Mouse (Mus musculus): ENCODE results near the gene Tiam1. TPM values are rescaled to one million over a fixed set of nuclear protein-coding genes. Genes with fewer than 3 reads are reported as not detected.

Gene Tiam1
- polyA plus RNA-seq, 1 experiment, result 14.1 TPM

GRCm38 (mm10) chr16:89935398-89935797 is 208.2 kb downstream of the Tiam1 start:
- Histone ChIP-seq H3K27me3 (ENCODE audit: control insufficient read depth, insufficient read depth, low read length) (no peaks in the 10 kb centered on the region), H3K27ac (ENCODE audit: control insufficient read depth, insufficient read depth, low read length) (no peak overlapping the region), H3K4me1 (replicated peaks; ENCODE audit: control insufficient read depth, insufficient read depth, low read length) (peaks cover 12% of the 10 kb centered on the region), H3K4me3 (ENCODE audit: control insufficient read depth, insufficient read depth, low read length) (no peak overlapping the region), H3K36me3 (ENCODE audit: control insufficient read depth, insufficient read depth, low read length) (no peaks in the 10 kb centered on the region)
- DNase-seq, result no peak
- TF ChIP-seq CTCF (IDR thresholded peaks at IDR 0.05; ENCODE audit: borderline replicate concordance, control insufficient read depth, extremely low read depth, insufficient read depth, low read length, poor library complexity) (no peak), POLR2A (IDR thresholded peaks at IDR 0.05; ENCODE audit: control insufficient read depth, extremely low read depth, insufficient read depth, low read length, poor library complexity) (no peak)
- WGBS, result 94% methylated on average over 12 of the region's 12 CpGs

DNA sequence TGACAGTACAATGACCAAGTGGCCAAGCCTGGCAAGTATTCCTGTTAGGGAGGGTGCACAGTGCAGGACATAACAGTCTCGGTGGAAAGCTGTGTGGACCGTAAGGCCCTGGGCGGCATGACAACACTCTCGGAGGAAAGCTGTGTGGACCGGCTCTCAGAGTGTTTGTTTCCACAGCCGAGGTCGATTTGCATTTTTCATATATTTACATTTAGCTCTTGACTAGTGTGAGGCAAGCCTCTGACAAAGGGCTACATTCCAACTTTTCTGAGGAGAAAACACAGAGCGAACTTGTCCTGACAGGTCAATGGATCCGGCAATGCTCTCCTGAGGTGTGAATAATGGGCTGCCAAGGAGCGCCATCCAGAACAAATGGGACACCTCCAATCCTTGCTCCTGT is 209.0 kb downstream of the Tiam1 start:
- WGBS, result 95% methylated on average over 10 of the region's 10 CpGs
- Histone ChIP-seq H3K27ac (ENCODE audit: control insufficient read depth, insufficient read depth, low read length) (no peak overlapping the region), H3K36me3 (ENCODE audit: control insufficient read depth, insufficient read depth, low read length) (no peaks in the 10 kb centered on the region), H3K4me3 (ENCODE audit: control insufficient read depth, insufficient read depth, low read length) (no peak overlapping the region), H3K4me1 (replicated peaks; ENCODE audit: control insufficient read depth, insufficient read depth, low read length) (peaks cover 12% of the 10 kb centered on the region), H3K27me3 (ENCODE audit: control insufficient read depth, insufficient read depth, low read length) (no peaks in the 10 kb centered on the region)
- no peak for DNase-seq
- TF ChIP-seq POLR2A (IDR thresholded peaks at IDR 0.05; ENCODE audit: control insufficient read depth, extremely low read depth, insufficient read depth, low read length, poor library complexity), result no peak
- TF ChIP-seq CTCF (IDR thresholded peaks at IDR 0.05; ENCODE audit: borderline replicate concordance, control insufficient read depth, extremely low read depth, insufficient read depth, low read length, poor library complexity), result no peak

DNA sequence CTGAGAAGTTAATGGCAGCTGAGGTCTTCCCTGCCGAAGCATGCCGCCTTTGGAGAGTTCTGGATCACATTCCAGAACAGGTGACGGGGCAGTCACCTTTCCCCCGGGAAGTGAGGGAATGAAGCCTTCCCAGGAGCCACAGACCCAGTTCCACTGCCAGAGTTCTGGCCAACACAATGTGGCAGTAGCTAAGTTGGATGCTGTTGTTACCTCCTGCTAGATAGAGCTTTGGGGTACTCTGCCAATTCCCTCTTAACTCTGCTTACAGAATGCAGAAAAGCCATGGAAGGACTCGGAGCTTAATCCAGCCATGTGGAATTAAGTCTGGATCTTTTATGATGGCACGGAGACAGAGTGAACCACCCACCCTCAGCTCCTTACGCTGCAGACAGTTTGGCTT is 209.6 kb downstream of the Tiam1 start:
- Histone ChIP-seq H3K27ac (ENCODE audit: control insufficient read depth, insufficient read depth, low read length) (no peak overlapping the region), H3K27me3 (ENCODE audit: control insufficient read depth, insufficient read depth, low read length) (no peaks in the 10 kb centered on the region), H3K36me3 (ENCODE audit: control insufficient read depth, insufficient read depth, low read length) (no peaks in the 10 kb centered on the region), H3K4me1 (replicated peaks; ENCODE audit: control insufficient read depth, insufficient read depth, low read length) (peaks cover 8% of the 10 kb centered on the region), H3K4me3 (ENCODE audit: control insufficient read depth, insufficient read depth, low read length) (no peak overlapping the region)
- TF ChIP-seq POLR2A (IDR thresholded peaks at IDR 0.05; ENCODE audit: control insufficient read depth, extremely low read depth, insufficient read depth, low read length, poor library complexity), result no peak
- no peak for TF ChIP-seq CTCF (IDR thresholded peaks at IDR 0.05; ENCODE audit: borderline replicate concordance, control insufficient read depth, extremely low read depth, insufficient read depth, low read length, poor library complexity)
- WGBS, result 96% methylated on average over 7 of the region's 7 CpGs
- DNase-seq, result no peak

- H3K27ac ChIP-seq (ENCODE audit: control insufficient read depth, insufficient read depth, low read length), result no peak overlapping the region
- TF ChIP-seq POLR2A (IDR thresholded peaks at IDR 0.05; ENCODE audit: control insufficient read depth, extremely low read depth, insufficient read depth, low read length, poor library complexity), result no peak
- TF ChIP-seq CTCF (IDR thresholded peaks at IDR 0.05; ENCODE audit: borderline replicate concordance, control insufficient read depth, extremely low read depth, insufficient read depth, low read length, poor library complexity), result no peak
- H3K4me1 ChIP-seq (replicated peaks; ENCODE audit: control insufficient read depth, insufficient read depth, low read length), result no peaks in the 10 kb centered on the region; the same call in 1 of the 2 replicates
- H3K27me3 ChIP-seq (ENCODE audit: control insufficient read depth, insufficient read depth, low read length), result no peaks in the 10 kb centered on the region
- no peaks in the 10 kb centered on the region for H3K36me3 ChIP-seq (ENCODE audit: control insufficient read depth, insufficient read depth, low read length)
- no peak overlapping the region for H3K4me3 ChIP-seq (ENCODE audit: control insufficient read depth, insufficient read depth, low read length)
- DNase-seq, result no peak
- WGBS, result 92% methylated on average over 7 of the region's 7 CpGs
Measured at GRCm38 (mm10) chr16:89928611-89929010, 215.0 kb downstream of the Tiam1 start.

GRCm38 (mm10) chr16:89924249-89924890 is 219.2 kb downstream of the Tiam1 start:
- no peak for DNase-seq
- H3K27ac ChIP-seq (ENCODE audit: control insufficient read depth, insufficient read depth, low read length), result no peak overlapping the region

DNA sequence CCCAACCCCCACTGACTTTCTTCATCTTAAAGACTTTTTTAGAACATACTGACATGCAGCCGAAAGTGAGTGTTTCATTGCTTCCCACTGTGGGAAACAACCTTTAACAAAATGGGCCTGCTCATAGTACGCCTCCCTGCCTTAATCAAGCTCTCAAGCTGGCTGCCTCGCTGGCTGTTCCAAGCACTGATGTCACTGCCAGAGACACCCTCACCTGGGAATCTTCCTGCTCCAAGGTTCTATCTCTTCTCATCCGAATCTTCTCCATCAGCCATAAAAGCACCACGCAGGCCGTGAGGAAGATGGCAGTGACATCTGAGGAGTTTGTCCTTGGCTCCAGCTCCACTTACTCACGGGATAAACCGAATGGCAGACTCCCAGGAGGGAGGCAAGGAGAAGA is 220.3 kb downstream of the Tiam1 start:
- 95% methylated on average over 8 of the region's 8 CpGs for WGBS
- no peaks in the 10 kb centered on the region for H3K27me3 ChIP-seq (ENCODE audit: control insufficient read depth, insufficient read depth, low read length)
- no peak for DNase-seq
- no peaks in the 10 kb centered on the region for H3K4me1 ChIP-seq (replicated peaks; ENCODE audit: control insufficient read depth, insufficient read depth, low read length)
- H3K4me3 ChIP-seq (ENCODE audit: control insufficient read depth, insufficient read depth, low read length), result no peak overlapping the region
- TF ChIP-seq POLR2A (IDR thresholded peaks at IDR 0.05; ENCODE audit: control insufficient read depth, extremely low read depth, insufficient read depth, low read length, poor library complexity), result no peak
- TF ChIP-seq CTCF (IDR thresholded peaks at IDR 0.05; ENCODE audit: borderline replicate concordance, control insufficient read depth, extremely low read depth, insufficient read depth, low read length, poor library complexity), result no peak
- H3K27ac ChIP-seq (ENCODE audit: control insufficient read depth, insufficient read depth, low read length), result no peak overlapping the region
- H3K36me3 ChIP-seq (ENCODE audit: control insufficient read depth, insufficient read depth, low read length), result no peaks in the 10 kb centered on the region

More at GRCm38 (mm10) chr16:89924249-89924890, 219.2 kb downstream of the Tiam1 start:
- H3K4me1 ChIP-seq (replicated peaks; ENCODE audit: control insufficient read depth, insufficient read depth, low read length), result no peaks in the 10 kb centered on the region
- no peak for TF ChIP-seq POLR2A (IDR thresholded peaks at IDR 0.05; ENCODE audit: control insufficient read depth, extremely low read depth, insufficient read depth, low read length, poor library complexity)
- no peak overlapping the region for H3K4me3 ChIP-seq (ENCODE audit: control insufficient read depth, insufficient read depth, low read length)
- H3K36me3 ChIP-seq (ENCODE audit: control insufficient read depth, insufficient read depth, low read length), result no peaks in the 10 kb centered on the region
- 94% methylated on average over 14 of the region's 14 CpGs for WGBS
- no peaks in the 10 kb centered on the region for H3K27me3 ChIP-seq (ENCODE audit: control insufficient read depth, insufficient read depth, low read length)

- WGBS, result 95% methylated on average over 8 of the region's 8 CpGs
- TF ChIP-seq POLR2A (IDR thresholded peaks at IDR 0.05; ENCODE audit: control insufficient read depth, extremely low read depth, insufficient read depth, low read length, poor library complexity) (no peak), CTCF (IDR thresholded peaks at IDR 0.05; ENCODE audit: borderline replicate concordance, control insufficient read depth, extremely low read depth, insufficient read depth, low read length, poor library complexity) (no peak)
- Histone ChIP-seq H3K4me1 (replicated peaks; ENCODE audit: control insufficient read depth, insufficient read depth, low read length) (no peaks in the 10 kb centered on the region), H3K4me3 (ENCODE audit: control insufficient read depth, insufficient read depth, low read length) (no peak overlapping the region), H3K27me3 (ENCODE audit: control insufficient read depth, insufficient read depth, low read length) (no peaks in the 10 kb centered on the region), H3K27ac (ENCODE audit: control insufficient read depth, insufficient read depth, low read length) (no peak overlapping the region), H3K36me3 (ENCODE audit: control insufficient read depth, insufficient read depth, low read length) (no peaks in the 10 kb centered on the region)
- DNase-seq, result no peak
Measured at GRCm38 (mm10) chr16:89922458-89922857, 221.1 kb downstream of the Tiam1 start.
